Mouse (Mus musculus) spleen, postnatal 10 days (tissue): ENCODE measurements around the gene Nr0b2.

Source experiments
- DNase-seq, 2 experiments: peaks; one replicate each; pipeline ENCODE4 v3.0.0; 2021 to 2022; ENCODE audit warnings: low spot score in 2 of 2

Gene Nr0b2

DNA sequence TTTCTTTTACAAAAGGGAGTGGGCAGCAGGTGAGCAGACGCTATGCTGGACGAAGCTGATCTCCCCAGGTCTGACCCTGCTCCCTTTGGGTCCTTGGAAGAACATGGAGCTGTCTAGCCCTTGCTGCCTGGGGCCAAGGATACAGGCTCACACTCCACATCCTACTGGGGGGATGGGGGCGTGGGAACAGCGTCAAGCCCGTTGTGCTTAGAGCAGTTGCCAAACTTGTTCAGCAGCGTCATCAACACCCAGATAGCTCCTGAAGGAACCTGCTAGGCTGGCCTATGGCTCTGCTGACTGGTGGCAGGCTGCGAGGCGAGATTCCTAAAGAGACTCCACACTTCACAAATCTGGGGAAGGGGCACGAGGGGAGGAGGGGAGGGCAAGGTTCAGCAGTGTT is 52.2 kb downstream of the Nr0b2 start:
- no peak for DNase-seq
